Mouse (Mus musculus) G1E (cell line): ENCODE results near the gene Gstm5.

ENCODE experiments used
- CTCF ChIP-seq: IDR thresholded peaks from 2 replicates; pipeline ENCODE4 v1.5.1; 2012; ENCODE audit warnings: low read depth, low read length, inconsistent platforms, mixed read lengths
- GATA1 ChIP-seq: IDR thresholded peaks from 2 replicates; pipeline ENCODE4 v1.6.1; 2012; ENCODE audit warnings: borderline replicate concordance, low read length, inconsistent platforms, mixed read lengths
- GATA2 ChIP-seq: IDR thresholded peaks from 2 replicates; pipeline ENCODE4 v1.6.1; 2012; ENCODE audit warnings: low read depth, low read length, inconsistent platforms, borderline replicate concordance
- TAL1 ChIP-seq: conservative IDR thresholded peaks from 2 replicates; pipeline ENCODE4 v1.6.1; 2012; ENCODE audit warnings: low read depth, low read length, inconsistent platforms, mixed read lengths

DNA sequence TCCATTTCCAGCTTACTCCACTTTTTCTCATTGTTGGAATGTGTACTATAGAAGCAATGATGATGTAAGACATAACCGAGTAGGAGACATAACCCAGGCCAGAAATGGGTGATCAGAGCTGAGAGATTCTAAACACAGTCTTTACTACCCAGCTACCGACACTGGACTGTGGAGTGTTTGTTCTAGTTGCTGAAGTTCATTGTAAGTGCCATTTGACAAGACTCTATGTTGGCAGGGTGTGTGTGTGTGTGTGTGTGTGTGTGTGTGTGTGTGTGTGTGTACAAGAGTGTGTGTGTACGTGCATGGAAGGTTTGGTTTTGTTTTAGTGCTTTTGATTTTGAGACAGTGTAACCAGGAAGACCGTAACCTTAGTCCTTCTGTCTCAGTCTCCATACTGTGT, 34.1 kb downstream of the Gstm5 start:
- no peak for TF ChIP-seq GATA1
- TF ChIP-seq TAL1: no peak
- TF ChIP-seq GATA2: no peak
- no peak for TF ChIP-seq CTCF
